Mouse (Mus musculus) hindbrain, postnatal 0 days (tissue): Measurements from ENCODE around the gene Sgcb. TPM values are rescaled to one million over a fixed set of nuclear protein-coding genes. Genes with fewer than 3 reads are reported as not detected.

Experiments used
- ATAC-seq: fragments of 200-750 bp; cut with Nextera tagmentation; 2 replicates; pipeline ENCODE4 v1.8.0; 2017; ENCODE audit warnings: mild to moderate bottlenecking, moderate TSS enrichment, moderate library complexity
- DNase-seq: peaks from one replicate; pipeline ENCODE4 v3.0.0-alpha.2; 2015; ENCODE audit warnings: low spot score
- H3K27ac ChIP-seq: fragments of 300-500 bp; sonication (generic); 2 replicates; pipeline ENCODE4 v1.5.1; 2014; ENCODE audit warnings: mild to moderate bottlenecking
- H3K27me3 ChIP-seq: fragments of 300-500 bp; sonication (generic); 2 replicates; pipeline ENCODE4 v1.6.1; 2014; ENCODE audit warnings: low read length, mixed read lengths; ENCODE audit not compliant: insufficient read depth
- H3K36me3 ChIP-seq: fragments of 300-500 bp; sonication (generic); 2 replicates; pipeline ENCODE4 v1.6.1; 2014; ENCODE audit warnings: low read length, mixed read lengths; ENCODE audit not compliant: insufficient read depth
- H3K4me1 ChIP-seq: fragments of 300-500 bp; sonication (generic); 2 replicates; pipeline ENCODE4 v1.6.1; 2014; ENCODE audit warnings: antibody characterized with exemption, low read length, mixed read lengths; ENCODE audit not compliant: insufficient read depth
- H3K4me2 ChIP-seq: fragments of 300-500 bp; sonication (generic); 2 replicates; pipeline ENCODE4 v1.6.1; 2014; ENCODE audit warnings: low read depth, mild to moderate bottlenecking, low read length, moderate library complexity, mixed read lengths
- H3K4me3 ChIP-seq: fragments of 300-500 bp; sonication (generic); 2 replicates; pipeline ENCODE4 v1.5.1; 2014; ENCODE audit warnings: low read length
- H3K9ac ChIP-seq: fragments of 300-500 bp; sonication (generic); replicated peaks from 2 replicates; pipeline ENCODE4 v1.6.1; 2014; ENCODE audit warnings: mild to moderate bottlenecking, low read length, moderate library complexity, mixed read lengths
- H3K9me3 ChIP-seq: fragments of 300-500 bp; sonication (generic); 2 replicates; pipeline ENCODE4 v1.6.1; 2016; ENCODE audit warnings: low read length, mixed read lengths
- CTCF ChIP-seq: IDR thresholded peaks from 2 replicates; pipeline ENCODE4 v1.5.1; 2016; ENCODE audit warnings: antibody characterized with exemption, control low read depth, low read depth
- WGBS: fragments of 180-500 bp; shearing (Covaris S2); extraction: QIAGEN DNeasy Blood & Tissue Kit; methylation state at CpG from one replicate; pipeline ENCODE4 v1.1.7; 2014; 5-methylcytosine and 5-hydroxymethylcytosine counted together
- polyA plus RNA-seq: library from polyadenylated mRNA; unstranded; fragments of >200 nt; fragmentation: Nextera tagmentation; extraction: Ambion mirVana; gene quantifications from 2 replicates; pipeline ENCODE4 v1.2.1, GENCODE M21; 2015
- total RNA-seq: library from RNA; depleted of rRNA; stranded (reverse); fragments of >200 nt; gene quantifications from 2 replicates; pipeline ENCODE4 v1.2.3, GENCODE M21; 2014

Sgcb gene
- total and polyA plus RNA-seq, 2 experiments from 2014 or later: 19.2 to 54.5 TPM

DNA sequence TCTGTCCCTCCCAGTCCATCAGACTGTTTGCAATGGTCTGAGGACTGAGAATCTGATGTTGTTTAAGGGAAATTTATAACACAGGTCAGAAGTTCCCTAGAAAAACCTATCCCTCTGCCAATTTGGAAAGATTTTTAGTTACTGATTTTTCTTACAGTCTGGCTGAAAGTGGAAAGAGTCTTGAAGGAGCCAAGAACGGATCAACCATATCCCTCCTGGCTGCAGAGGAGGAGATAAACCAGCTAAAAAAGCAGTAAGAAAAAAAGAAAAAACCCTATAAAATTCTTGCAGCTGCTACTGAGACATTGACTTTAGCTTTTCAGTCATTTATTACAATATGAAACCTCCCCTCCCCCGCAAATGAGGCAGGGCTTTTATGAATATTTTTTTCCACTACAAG, 19.1 kb upstream of the Sgcb start:
- DNase-seq (no peak), ATAC-seq (no peak)
- 88% methylated on average over 2 of the region's 2 CpGs for WGBS
- no peak overlapping the region for H3K4me2 ChIP-seq
- H3K9me3 ChIP-seq: no peaks in the 10 kb centered on the region
- TF ChIP-seq CTCF: no peak
- H3K4me1 ChIP-seq: no peaks in the 10 kb centered on the region
- no peak overlapping the region for H3K4me3 ChIP-seq
- no peak overlapping the region for H3K27ac ChIP-seq
- H3K9ac ChIP-seq: no peak overlapping the region
- no peaks in the 10 kb centered on the region for H3K27me3 ChIP-seq
- no peaks in the 10 kb centered on the region for H3K36me3 ChIP-seq

DNA sequence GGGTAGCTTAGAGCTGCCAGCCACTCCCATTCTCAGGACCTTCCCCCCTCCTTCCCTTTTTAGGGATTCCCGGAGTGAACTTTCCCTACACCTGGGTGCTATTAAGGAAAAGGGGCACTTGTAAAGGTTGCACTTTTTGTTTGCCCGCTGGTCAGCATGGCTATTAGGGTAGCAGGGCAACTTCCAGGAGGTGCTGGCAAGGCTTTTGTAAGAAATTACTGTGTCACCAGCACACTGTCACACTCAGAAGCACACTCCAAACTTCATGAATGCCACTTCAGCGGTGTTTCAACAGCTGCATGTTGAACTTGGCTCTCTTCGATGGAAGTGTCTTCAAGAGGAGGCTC, 4.2 kb upstream of the Sgcb start:
- Histone ChIP-seq H3K4me2 (peak overlapping the region; percentile 68), H3K9ac (no peak overlapping the region), H3K9me3 (no peaks in the 10 kb centered on the region), H3K27ac (no peak overlapping the region), H3K4me1 (peaks cover 9% of the 10 kb centered on the region; the same call in 1 of the 2 replicates), H3K27me3 (peaks cover 32% of the 10 kb centered on the region), H3K36me3 (no peaks in the 10 kb centered on the region), H3K4me3 (peak overlapping the region; percentile 46)
- WGBS: 3% methylated on average over 4 of the region's 4 CpGs
- no peak for TF ChIP-seq CTCF
- ATAC-seq: no peak
- DNase-seq: no peak

DNA sequence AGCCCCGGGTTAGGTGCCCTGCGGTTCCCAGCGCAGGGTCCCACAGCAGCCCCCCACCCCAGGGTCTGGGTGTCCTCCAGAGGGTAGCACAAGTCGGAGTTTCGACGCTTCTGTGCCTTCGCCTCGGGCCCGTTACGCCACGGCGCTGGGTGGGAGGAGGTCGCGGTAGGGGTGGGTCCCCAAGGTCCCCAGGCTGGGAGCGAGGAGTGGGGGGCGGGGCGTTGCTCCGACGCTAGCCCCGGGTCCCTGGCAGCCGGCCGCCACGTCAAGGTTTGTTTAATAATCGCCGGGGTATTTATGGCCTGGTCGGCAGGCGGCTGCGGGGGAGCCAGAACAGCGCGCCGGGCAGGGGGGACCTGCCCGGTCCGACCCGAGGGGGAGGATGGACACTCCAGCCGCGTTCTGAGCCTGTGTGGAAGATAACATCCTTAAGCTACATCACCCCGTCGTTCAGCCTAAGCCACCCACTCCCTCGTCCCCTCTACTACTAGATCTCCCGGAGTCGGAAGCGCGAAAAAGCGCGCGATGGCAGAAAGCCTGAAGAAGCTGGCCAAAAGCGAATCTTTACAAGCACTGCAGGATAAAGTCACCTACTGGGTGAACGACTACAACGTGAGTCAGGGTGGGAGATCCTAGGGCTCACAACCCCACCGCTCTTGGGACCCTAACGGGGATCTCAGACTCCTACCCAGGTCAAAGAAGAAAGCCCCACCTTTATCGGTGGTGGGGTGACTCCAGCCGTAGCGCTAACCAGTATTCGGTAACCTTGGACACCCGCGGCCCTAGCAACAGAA, 3.7 kb upstream of the Sgcb start, which contains the start of gene Spata18:
Spata18 (plus strand) TSS at position 319 of the 794 bp plus-strand sequence.
- H3K9me3 ChIP-seq: no peaks in the 10 kb centered on the region
- H3K36me3 ChIP-seq: no peaks in the 10 kb centered on the region
- H3K4me3 ChIP-seq: peak within 1 kb of the TSS; percentile 46
- TF ChIP-seq CTCF: no peak
- no peak within 1 kb of the TSS; the same call in 1 of the 2 replicates for H3K9ac ChIP-seq
- WGBS: under 1% methylated on average over 56 of the region's 57 CpGs
- 0 out of 2 replicates have a peak, but pooled peaks have one; percentile 21 for ATAC-seq
- H3K4me1 ChIP-seq: peaks cover 15% of the 10 kb centered on the region; the same call in 1 of the 2 replicates
- no peak within 1 kb of the TSS for H3K27ac ChIP-seq
- peaks cover 32% of the 10 kb centered on the region for H3K27me3 ChIP-seq
- peak; percentile 30 for DNase-seq
- peak within 1 kb of the TSS; percentile 68 for H3K4me2 ChIP-seq

DNA sequence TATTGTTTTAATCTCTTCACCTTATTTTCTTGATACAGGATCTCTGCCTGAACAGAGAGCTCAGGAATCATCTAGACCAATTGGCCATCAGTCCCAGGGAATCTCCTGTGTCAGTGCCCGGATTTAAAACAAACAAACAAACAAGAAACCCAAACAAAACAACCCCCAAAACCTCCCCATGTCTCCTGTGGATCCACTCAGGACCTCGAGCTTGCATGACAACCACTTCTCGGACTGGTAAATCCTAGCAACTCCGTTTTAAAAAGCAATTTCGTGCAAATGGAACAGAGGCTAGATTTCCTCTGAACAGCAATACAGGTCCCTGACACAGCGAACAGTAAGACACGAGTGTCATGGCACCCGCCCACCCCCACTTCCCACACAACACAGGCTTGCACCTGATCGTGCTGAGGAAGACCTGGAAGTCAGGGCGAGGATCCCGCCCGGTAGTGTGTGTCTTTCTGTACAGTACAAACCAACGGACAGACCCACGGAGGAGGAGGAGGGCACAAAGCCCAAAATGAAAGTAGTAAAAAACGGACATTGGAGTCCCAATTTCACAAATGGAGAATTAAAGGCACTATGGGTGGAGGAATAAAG, 2.9 kb upstream of the Sgcb start:
- H3K9me3 ChIP-seq: no peaks in the 10 kb centered on the region
- H3K4me3 ChIP-seq: peak overlapping the region; percentile 46
- peak overlapping the region; percentile 68 for H3K4me2 ChIP-seq
- H3K27ac ChIP-seq: no peak overlapping the region
- 2% methylated on average over 15 of the region's 15 CpGs for WGBS
- peaks cover 15% of the 10 kb centered on the region; the same call in 1 of the 2 replicates for H3K4me1 ChIP-seq
- ATAC-seq: no peak
- no peak for DNase-seq
- H3K36me3 ChIP-seq: no peaks in the 10 kb centered on the region
- peaks cover 32% of the 10 kb centered on the region for H3K27me3 ChIP-seq
- no peak overlapping the region; the same call in 1 of the 2 replicates for H3K9ac ChIP-seq
- no peak for TF ChIP-seq CTCF

DNA sequence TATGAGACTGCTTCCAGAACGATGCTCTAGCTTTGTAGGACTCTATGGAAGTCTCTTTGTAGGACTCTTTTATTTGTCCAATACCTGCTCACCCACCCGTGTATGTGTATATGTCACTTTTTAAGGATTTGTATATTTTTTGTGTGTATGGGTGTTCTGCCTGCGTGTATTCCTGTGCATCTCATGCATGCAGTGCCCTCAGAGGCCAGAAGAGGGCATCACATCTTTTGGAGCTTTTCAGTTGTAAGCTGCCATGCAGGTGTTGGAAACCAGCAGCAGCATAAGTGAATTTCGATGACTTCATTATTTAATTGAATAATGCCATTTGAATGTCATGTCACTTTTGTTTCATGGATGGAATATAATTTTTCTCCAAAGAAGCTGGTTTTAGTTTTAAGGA, 5.5 kb downstream of the Sgcb start:
- DNase-seq (peak; percentile 70), ATAC-seq (no peak)

DNA sequence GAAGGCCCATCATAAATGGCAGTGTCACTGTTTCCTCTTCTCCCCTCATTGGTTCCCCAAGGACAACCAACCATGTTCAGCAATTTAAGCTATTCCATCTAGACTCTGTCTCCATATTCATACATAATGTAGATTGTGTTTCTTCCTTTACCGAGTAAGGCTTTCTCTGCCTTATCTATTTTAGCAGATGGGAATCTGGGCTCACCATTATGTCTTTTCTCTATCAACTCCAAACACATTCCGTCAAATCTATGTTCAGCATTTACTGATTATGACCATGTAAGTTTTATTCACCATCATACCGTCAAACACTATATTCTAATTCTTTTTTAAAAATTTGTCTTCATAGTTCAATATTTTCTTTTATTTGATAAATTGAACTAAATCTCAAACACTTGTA, 6.5 kb downstream of the Sgcb start:
- H3K36me3 ChIP-seq: peaks cover 13% of the 10 kb centered on the region; the same call in 1 of the 2 replicates

More for the DNA sequence above, 5.5 kb downstream of the Sgcb start:
- H3K4me1 ChIP-seq: peaks cover 6% of the 10 kb centered on the region; the same call in 1 of the 2 replicates
- no peaks in the 10 kb centered on the region for H3K9me3 ChIP-seq
- no peak overlapping the region for H3K9ac ChIP-seq
- H3K27ac ChIP-seq: no peak overlapping the region
- WGBS: 82% methylated on average over 4 of the region's 4 CpGs
- peak; percentile 72 for TF ChIP-seq CTCF
- no peaks in the 10 kb centered on the region for H3K27me3 ChIP-seq
- peaks cover 13% of the 10 kb centered on the region; the same call in 1 of the 2 replicates for H3K36me3 ChIP-seq
- no peak overlapping the region for H3K4me2 ChIP-seq
- H3K4me3 ChIP-seq: no peak overlapping the region

More for the DNA sequence above, 6.5 kb downstream of the Sgcb start:
- no peak overlapping the region for H3K4me2 ChIP-seq
- no peaks in the 10 kb centered on the region for H3K9me3 ChIP-seq
- H3K4me3 ChIP-seq: no peak overlapping the region
- H3K4me1 ChIP-seq: no peaks in the 10 kb centered on the region
- H3K27me3 ChIP-seq: no peaks in the 10 kb centered on the region
- no peak overlapping the region for H3K27ac ChIP-seq
- ATAC-seq (no peak), DNase-seq (no peak)
- TF ChIP-seq CTCF: no peak
- H3K9ac ChIP-seq: no peak overlapping the region
- 92% methylated on average over 3 of the region's 3 CpGs for WGBS
